Mouse (Mus musculus) inflammation-experienced regulatory T-cells, adult 6 months (primary cell): Measurements from ENCODE around the gene Blmh. TPM values are rescaled to one million over a fixed set of nuclear protein-coding genes. Genes with fewer than 3 reads are reported as not detected.
A peak's percentile ranks its signal among the peaks of the same experiment; 100 is the strongest.
"Not testable (repeated sequence)": the region's sequence is repeated elsewhere in the genome, so short reads cannot be mapped to it uniquely, and the experiment has no call there.

Source experiments
- ATAC-seq: one replicate; pipeline ENCODE4 v1.8.0; 2017
- polyA plus RNA-seq, 3 experiments: library from polyadenylated mRNA; unstranded; fragments of 100-300 nt; shearing (Covaris generic); gene quantifications; one replicate each; pipeline ENCODE4 v1.2.1; 2017

Blmh gene
- polyA plus RNA-seq, 3 experiments from 2014 or later, result 83.8 to 135 (median 88.1) TPM

- no peak for ATAC-seq
Measured at GRCm38 (mm10) chr11:76916539-76917229, 7.9 kb upstream of the Blmh start.

- no peak for ATAC-seq
Measured at GRCm38 (mm10) chr11:76917230-76917548, 7.4 kb upstream of the Blmh start.

- no peak for ATAC-seq
Measured at GRCm38 (mm10) chr11:76920607-76921006, 4.0 kb upstream of the Blmh start.

GRCm38 (mm10) chr11:76928586-76928985, 4.0 kb downstream of the Blmh start:
- not testable (repeated sequence) for ATAC-seq

GRCm38 (mm10) chr11:76933209-76933608, 8.6 kb downstream of the Blmh start:
- ATAC-seq, result no peak

- ATAC-seq, result no peak
Measured at GRCm38 (mm10) chr11:76936578-76936977, 12.0 kb downstream of the Blmh start.

GRCm38 (mm10) chr11:76944839-76945238, 20.2 kb downstream of the Blmh start:
- no peak for ATAC-seq

GRCm38 (mm10) chr11:76945386-76946202, 21.0 kb downstream of the Blmh start:
- ATAC-seq, result peak; percentile 90

- no peak for ATAC-seq
Measured at GRCm38 (mm10) chr11:76946203-76946585, 21.6 kb downstream of the Blmh start.

- ATAC-seq, result no peak
Measured at GRCm38 (mm10) chr11:76953536-76953935, 28.9 kb downstream of the Blmh start.

- ATAC-seq, result no peak
Measured at GRCm38 (mm10) chr11:76965703-76966102, 41.1 kb downstream of the Blmh start.

GRCm38 (mm10) chr11:76970328-76970727, 45.7 kb downstream of the Blmh start:
- ATAC-seq, result no peak

GRCm38 (mm10) chr11:76974680-76975319, 50.2 kb downstream of the Blmh start:
- ATAC-seq, result no peak

GRCm38 (mm10) chr11:76981570-76982141, 57.0 kb downstream of the Blmh start:
- ATAC-seq, result no peak

- no peak for ATAC-seq
Measured at GRCm38 (mm10) chr11:76982415-76982814, 57.8 kb downstream of the Blmh start.

- no peak for ATAC-seq
Measured at GRCm38 (mm10) chr11:76983641-76984040, 59.0 kb downstream of the Blmh start.

GRCm38 (mm10) chr11:76984173-76984572, 59.6 kb downstream of the Blmh start:
- no peak for ATAC-seq

GRCm38 (mm10) chr11:76990839-76991238, 66.2 kb downstream of the Blmh start:
- ATAC-seq, result no peak

- ATAC-seq, result peak; percentile 68
Measured at GRCm38 (mm10) chr11:76992886-76993285, 68.3 kb downstream of the Blmh start.

GRCm38 (mm10) chr11:76995966-76996672, 71.5 kb downstream of the Blmh start:
- no peak for ATAC-seq

- ATAC-seq, result peak; percentile 57
Measured at GRCm38 (mm10) chr11:76997305-76997704, 72.7 kb downstream of the Blmh start.

- ATAC-seq, result no peak
Measured at GRCm38 (mm10) chr11:76997916-76998704, 73.5 kb downstream of the Blmh start, which contains the start of gene Slc6a4. Gene Slc6a4, plus strand, starts transcription at chr11:76998603.
